ENCODE assay signal across 9 mouse cellular contexts in the genomic region with DNA sequence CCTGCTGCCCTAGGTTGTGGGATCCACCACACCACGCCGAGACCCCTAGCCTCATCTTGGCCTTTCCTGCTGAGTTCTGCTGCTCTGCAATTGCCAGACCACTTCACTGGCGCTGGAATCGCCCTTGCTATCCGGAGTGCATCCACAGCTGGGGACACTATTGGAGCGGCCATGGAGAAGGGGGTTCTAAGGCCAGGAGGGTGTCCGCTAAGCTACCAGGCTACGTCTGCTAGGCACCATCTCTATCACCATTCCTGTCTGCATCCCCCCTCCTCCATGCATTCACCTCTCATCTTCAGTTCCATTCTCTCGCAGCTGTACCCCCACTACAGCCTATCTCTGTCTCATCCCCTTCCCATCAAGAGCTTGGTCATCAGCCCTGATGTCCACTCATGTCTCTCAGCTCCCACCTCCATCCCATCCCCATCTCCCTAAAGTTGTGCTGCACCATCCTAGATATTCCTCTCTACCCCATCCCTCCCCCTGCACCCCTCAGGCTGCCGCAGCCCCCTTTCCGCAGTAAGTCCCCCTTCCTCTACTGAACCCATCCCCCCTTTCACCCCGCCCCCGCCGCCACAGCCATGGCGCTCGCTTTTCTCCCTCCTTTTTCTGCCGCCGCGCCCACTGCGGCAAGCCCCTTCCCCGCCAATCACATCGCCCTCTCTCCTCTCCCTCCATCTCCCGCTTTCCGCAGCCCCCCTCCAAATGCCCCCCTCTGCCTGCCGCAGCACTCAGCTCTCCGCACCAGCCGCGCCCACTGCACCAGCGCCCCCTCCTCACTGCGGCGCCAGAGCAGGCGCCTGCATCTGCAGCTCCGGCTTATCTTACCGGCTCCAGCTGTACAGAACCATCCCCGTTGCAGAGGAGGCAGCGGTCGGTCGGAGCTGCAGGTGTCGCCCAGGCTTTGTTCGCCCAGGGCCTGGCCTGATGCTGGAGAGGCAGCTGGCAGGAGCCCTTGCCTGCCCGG. TPM values are rescaled to one million over a fixed set of nuclear protein-coding genes. Genes with fewer than 3 reads are reported as not detected.
DNase-seq lines count a peak whose midpoint lies in the region; ATAC-seq lines count a peak whose summit lies in the region.
"Had no signal": no experiment of that assay in that cellular context is flagged by ENCODE, and none has a peak within 500 bp of the region (broad histone marks: within the 10 kb centered on the region; RNA-seq: fewer than 3 reads in every experiment).

No protein-coding gene starts in this region.

- H3K27ac ChIP-seq in heart, embryonic 12.5 days (ENCODE audit: poor library complexity, severe bottlenecking): no peak overlapping the region
- peak overlapping the region; percentile 67 for H3K27ac ChIP-seq in hindbrain, embryonic 11.5 days (ENCODE audit: low read depth, low read length)
- peak overlapping the region; percentile 94 for H3K27ac ChIP-seq in midbrain, embryonic 13.5 days

- 0 out of 2 replicates have a peak, but pooled peaks cover under 1% of the 10 kb centered on the region for H3K36me3 ChIP-seq in heart, embryonic 12.5 days
- no peaks in the 10 kb centered on the region; the same call in 1 of the 2 replicates for H3K36me3 ChIP-seq in hindbrain, embryonic 11.5 days (ENCODE audit: control insufficient read depth, insufficient read depth, low read length)
- peaks cover 25% of the 10 kb centered on the region for H3K36me3 ChIP-seq in midbrain, embryonic 13.5 days

- no peak for DNase-seq in heart, adult 8-10 months (ENCODE audit: low spot score)
- peak; percentile 17 for DNase-seq in ZHBTc4 (ENCODE audit: low read depth, low spot score)
- peak; percentile 69 for DNase-seq in hindbrain, embryonic 11.5 days (ENCODE audit: low spot score)
- no peak for DNase-seq in layer of hippocampus, adult 8-10 months (ENCODE audit: low spot score in 2 of 2)
- DNase-seq in kidney, postnatal 14 days: no peak

- peak overlapping the region; percentile 18 for H3K9ac ChIP-seq in heart, embryonic 12.5 days
- H3K9ac ChIP-seq in hindbrain, embryonic 11.5 days (ENCODE audit: low read depth, low read length): peak overlapping the region; percentile 63
- H3K9ac ChIP-seq in midbrain, embryonic 13.5 days (replicated peaks): peak overlapping the region; percentile 89

- peaks cover 47% of the 10 kb centered on the region for H3K4me1 ChIP-seq in heart, embryonic 12.5 days (replicated peaks)
- peaks cover 7% of the 10 kb centered on the region for H3K4me1 ChIP-seq in hindbrain, embryonic 11.5 days (replicated peaks; ENCODE audit: control insufficient read depth, insufficient read depth, low read length)
- H3K4me1 ChIP-seq in midbrain, embryonic 13.5 days (replicated peaks): peaks cover 67% of the 10 kb centered on the region

- peak; percentile 52 for ATAC-seq in heart, embryonic 12.5 days (ENCODE audit: insufficient number of reproducible peaks, low FRiP score)
- peak; percentile 82 for ATAC-seq in hindbrain, embryonic 11.5 days (ENCODE audit: low FRiP score)
- peak; percentile 88 for ATAC-seq in midbrain, embryonic 13.5 days
- no peak for ATAC-seq in CD4-positive, CD25-positive, alpha-beta regulatory T cell, adult 4 months

- 6% methylated on average over 39 of the region's 41 CpGs for WGBS in heart, embryonic 12.5 days
- 5% methylated on average over 40 of the region's 41 CpGs for WGBS in hindbrain, embryonic 11.5 days
- WGBS in midbrain, embryonic 13.5 days: 3% methylated on average over 41 of the region's 41 CpGs

- peak overlapping the region; percentile 64 for H3K4me2 ChIP-seq in heart, embryonic 12.5 days
- peak overlapping the region; percentile 48 for H3K4me2 ChIP-seq in hindbrain, embryonic 11.5 days (replicated peaks; ENCODE audit: low read depth, low read length)
- H3K4me2 ChIP-seq in midbrain, embryonic 13.5 days (replicated peaks): peak overlapping the region; percentile 72

- H3K9me3 ChIP-seq in heart, embryonic 12.5 days (replicated peaks): no peaks in the 10 kb centered on the region
- no peaks in the 10 kb centered on the region for H3K9me3 ChIP-seq in hindbrain, embryonic 11.5 days (ENCODE audit: control insufficient read depth, low read length)
- H3K9me3 ChIP-seq in midbrain, embryonic 13.5 days: no peaks in the 10 kb centered on the region

- H3K27me3 ChIP-seq in heart, embryonic 12.5 days (replicated peaks): peaks cover 40% of the 10 kb centered on the region
- H3K27me3 ChIP-seq in hindbrain, embryonic 11.5 days (ENCODE audit: control insufficient read depth, insufficient read depth, low read length): no peaks in the 10 kb centered on the region
- H3K27me3 ChIP-seq in midbrain, embryonic 13.5 days: no peaks in the 10 kb centered on the region

- H3K4me3 ChIP-seq in heart, embryonic 12.5 days: peak overlapping the region; percentile 20
- peak overlapping the region; percentile 31 for H3K4me3 ChIP-seq in hindbrain, embryonic 11.5 days (ENCODE audit: low read depth, low read length)
- peak overlapping the region; percentile 60 for H3K4me3 ChIP-seq in midbrain, embryonic 13.5 days (replicated peaks)
- H3K4me3 ChIP-seq: erythroblast, embryonic 14.5 days had no signal

RNA-seq across cellular contexts. Expression of gene Gpc1, which starts 16.7 kb away (rescaled TPM):
- 67.2 and 70.3 TPM in 2 replicates for polyA plus RNA-seq in heart, embryonic 12.5 days (2016; fragmentation: Nextera tagmentation; extraction: Ambion mirVana)
- total RNA-seq in heart, adult 8-10 months (2022): 100 to 1,000 TPM; 481 to 555 (median 528) TPM
- polyA plus RNA-seq in hindbrain, embryonic 11.5 days (2014; fragmentation: Nextera tagmentation; extraction: Ambion mirVana): 31.1 and 35.9 TPM in 2 replicates
- 55.8 and 67.7 TPM in 2 replicates for polyA plus RNA-seq in midbrain, embryonic 13.5 days (2015; fragmentation: Nextera tagmentation; extraction: Ambion mirVana)
- polyA plus RNA-seq in CD4-positive, CD25-positive, alpha-beta regulatory T cell, adult 4 months (2017; shearing (Covaris generic)): 1 to 10 TPM; 2.0 to 3.0 TPM
- 100 to 1,000 TPM; 120 to 145 (median 132) TPM for total RNA-seq in layer of hippocampus, adult 8-10 months (2022)

RNA-seq across cellular contexts. Expression of gene Ankmy1, which starts 54.5 kb away (rescaled TPM):
- 0.17 and 0.18 TPM in 2 replicates for polyA plus RNA-seq in heart, embryonic 12.5 days (2016; fragmentation: Nextera tagmentation; extraction: Ambion mirVana)
- total RNA-seq in heart, adult 8-10 months (2022): under 1 TPM in 2 of 4 experiments, not detected in 2; 0.09 to 0.11 TPM
- polyA plus RNA-seq in hindbrain, embryonic 11.5 days (2014; fragmentation: Nextera tagmentation; extraction: Ambion mirVana): 0.35 and 0.80 TPM in 2 replicates
- polyA plus RNA-seq in midbrain, embryonic 13.5 days (2015; fragmentation: Nextera tagmentation; extraction: Ambion mirVana): 0.72 and 1.0 TPM in 2 replicates
- polyA plus RNA-seq in CD4-positive, CD25-positive, alpha-beta regulatory T cell, adult 4 months (2017; shearing (Covaris generic)): 1 to 10 TPM in 1 of 2 experiments, under 1 TPM in 1; 0.65 to 1.1 TPM
- total RNA-seq in layer of hippocampus, adult 8-10 months (2022): under 1 TPM; 0.31 to 0.37 (median 0.36) TPM
- polyA plus RNA-seq: erythroblast, embryonic 14.5 days had no signal

RNA-seq across cellular contexts. Expression of gene Dusp28, which starts 58.6 kb away (rescaled TPM):
- 10.3 and 11.0 TPM in 2 replicates for polyA plus RNA-seq in heart, embryonic 12.5 days (2016; fragmentation: Nextera tagmentation; extraction: Ambion mirVana)
- total RNA-seq in heart, adult 8-10 months (2022): 10 to 100 TPM; 15.6 to 16.6 (median 16.5) TPM
- polyA plus RNA-seq in hindbrain, embryonic 11.5 days (2014; fragmentation: Nextera tagmentation; extraction: Ambion mirVana): 7.8 and 8.5 TPM in 2 replicates
- 15.7 and 16.3 TPM in 2 replicates for polyA plus RNA-seq in midbrain, embryonic 13.5 days (2015; fragmentation: Nextera tagmentation; extraction: Ambion mirVana)
- 1 to 10 TPM; 4.2 to 4.4 TPM for polyA plus RNA-seq in CD4-positive, CD25-positive, alpha-beta regulatory T cell, adult 4 months (2017; shearing (Covaris generic))
- 10 to 100 TPM; 13.9 to 16.5 (median 15.6) TPM for total RNA-seq in layer of hippocampus, adult 8-10 months (2022)

Comparison
In these comparisons a context has a peak if more than half of its experiments do, and no peak if none do; other contexts are left out.
1. H3K9ac ChIP-seq: peak in every context shown above with its lines; median percentile 89 in midbrain, embryonic 13.5 days; 63 in hindbrain, embryonic 11.5 days; 18 in heart, embryonic 12.5 days.
2. DNase-seq: peak in ZHBTc4 (single experiment) and hindbrain, embryonic 11.5 days (single experiment); none in heart, adult 8-10 months (single experiment), layer of hippocampus, adult 8-10 months (0 of 2) and kidney, postnatal 14 days (single experiment).
3. Peak in every context shown above with its lines, with median percentiles within 50 percentile points of each other: H3K4me2 ChIP-seq and H3K4me3 ChIP-seq.